Mouse (Mus musculus) liver, postnatal 0 days (tissue): ENCODE results near the gene Ston1. TPM values are rescaled to one million over a fixed set of nuclear protein-coding genes. Genes with fewer than 3 reads are reported as not detected.
A peak's percentile ranks its signal among the peaks of the same experiment; 100 is the strongest.

Experiments
- ATAC-seq: fragments of 200-750 bp; cut with Nextera tagmentation; 2 replicates; pipeline ENCODE4 v1.8.0; 2017; ENCODE audit warnings: mild to moderate bottlenecking, moderate library complexity
- DNase-seq: peaks from one replicate; pipeline ENCODE4 v3.0.0-alpha.2; 2016
- H3K27ac ChIP-seq: fragments of 300-500 bp; sonication (generic); 2 replicates; pipeline ENCODE4 v1.5.1; 2014; ENCODE audit warnings: antibody characterized with exemption, moderate library complexity, mild to moderate bottlenecking, low read depth
- H3K27me3 ChIP-seq: fragments of 300-500 bp; sonication (generic); 2 replicates; pipeline ENCODE4 v1.6.1; 2014; ENCODE audit warnings: low read length, control low read depth, mixed read lengths; ENCODE audit not compliant: insufficient read depth
- H3K36me3 ChIP-seq: fragments of 300-500 bp; sonication (generic); replicated peaks from 2 replicates; pipeline ENCODE4 v1.6.1; 2014; ENCODE audit warnings: mild to moderate bottlenecking, control low read depth, low read length, moderate library complexity, mixed read lengths; ENCODE audit not compliant: insufficient read depth
- H3K4me1 ChIP-seq: fragments of 300-500 bp; sonication (generic); 2 replicates; pipeline ENCODE4 v1.6.1; 2014; ENCODE audit warnings: antibody characterized with exemption, mild to moderate bottlenecking, control low read depth; ENCODE audit not compliant: insufficient read depth
- H3K4me2 ChIP-seq: fragments of 300-500 bp; sonication (generic); 2 replicates; pipeline ENCODE4 v1.6.1; 2014; ENCODE audit warnings: low read depth, mild to moderate bottlenecking, low read length, moderate library complexity, mixed read lengths
- H3K4me3 ChIP-seq: fragments of 300-500 bp; sonication (generic); 2 replicates; pipeline ENCODE4 v1.5.1; 2014; ENCODE audit warnings: low read depth, low read length
- H3K9ac ChIP-seq: fragments of 300-500 bp; sonication (generic); replicated peaks from 2 replicates; pipeline ENCODE4 v1.6.1; 2014; ENCODE audit warnings: mild to moderate bottlenecking, moderate library complexity
- H3K9me3 ChIP-seq: fragments of 300-500 bp; sonication (generic); 2 replicates; pipeline ENCODE4 v1.6.1; 2016; ENCODE audit warnings: mild to moderate bottlenecking, control low read depth, low read length, mixed read lengths
- CTCF ChIP-seq: sonication (generic); IDR thresholded peaks from 2 replicates; pipeline ENCODE4 v1.5.1; 2016; ENCODE audit warnings: antibody characterized with exemption, low read depth
- EP300 ChIP-seq: IDR thresholded peaks from 2 replicates; pipeline ENCODE4 v1.6.1; 2016; ENCODE audit warnings: antibody characterized with exemption, low read depth, mild to moderate bottlenecking
- WGBS: fragments of 180-500 bp; shearing (Covaris S2); extraction: QIAGEN DNeasy Blood & Tissue Kit; methylation state at CpG from one replicate; pipeline ENCODE4 v1.1.7; 2014; ENCODE audit not compliant: insufficient replicate concordance; 5-methylcytosine and 5-hydroxymethylcytosine counted together
- polyA plus RNA-seq: library from polyadenylated mRNA; unstranded; fragments of >200 nt; fragmentation: Nextera tagmentation; extraction: Ambion mirVana; gene quantifications from 2 replicates; pipeline ENCODE4 v1.2.1, GENCODE M21; 2015

The Ston1 gene
- polyA plus RNA-seq, 1 experiment from 2014 or later, result 0.99 TPM

DNA sequence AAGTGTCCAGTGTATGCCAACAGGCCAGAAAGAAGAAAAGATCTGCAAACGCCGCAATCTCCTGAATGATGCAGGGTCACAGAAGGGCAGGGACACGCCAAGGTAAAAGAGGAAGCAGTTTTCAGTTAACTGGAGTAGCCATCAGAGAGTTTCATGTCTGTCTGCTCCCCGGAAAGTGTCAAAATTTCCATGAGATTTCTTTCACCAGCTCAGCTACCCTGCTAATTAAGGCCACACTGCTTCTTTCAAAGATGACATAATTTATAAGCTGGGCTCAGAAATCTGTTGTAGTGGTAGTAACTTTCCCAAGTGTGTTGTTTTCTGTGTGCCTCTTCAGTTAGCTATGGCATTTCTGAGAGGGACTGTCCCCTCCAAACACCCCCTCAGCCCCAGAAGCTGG, 1.4 kb upstream of the Ston1 start:
- ATAC-seq, result no peak
- Histone ChIP-seq H3K4me3 (no peak overlapping the region), H3K9ac (no peak overlapping the region), H3K4me2 (no peak overlapping the region), H3K27me3 (no peaks in the 10 kb centered on the region), H3K27ac (no peak overlapping the region), H3K4me1 (peaks cover 12% of the 10 kb centered on the region; the same call in 1 of the 2 replicates), H3K9me3 (no peaks in the 10 kb centered on the region), H3K36me3 (0 out of 2 replicates have a peak, but pooled peaks cover 5% of the 10 kb centered on the region)
- TF ChIP-seq EP300, result no peak
- no peak for TF ChIP-seq CTCF
- DNase-seq, result no peak
- WGBS, result 57% methylated on average over 4 of the region's 4 CpGs

DNA sequence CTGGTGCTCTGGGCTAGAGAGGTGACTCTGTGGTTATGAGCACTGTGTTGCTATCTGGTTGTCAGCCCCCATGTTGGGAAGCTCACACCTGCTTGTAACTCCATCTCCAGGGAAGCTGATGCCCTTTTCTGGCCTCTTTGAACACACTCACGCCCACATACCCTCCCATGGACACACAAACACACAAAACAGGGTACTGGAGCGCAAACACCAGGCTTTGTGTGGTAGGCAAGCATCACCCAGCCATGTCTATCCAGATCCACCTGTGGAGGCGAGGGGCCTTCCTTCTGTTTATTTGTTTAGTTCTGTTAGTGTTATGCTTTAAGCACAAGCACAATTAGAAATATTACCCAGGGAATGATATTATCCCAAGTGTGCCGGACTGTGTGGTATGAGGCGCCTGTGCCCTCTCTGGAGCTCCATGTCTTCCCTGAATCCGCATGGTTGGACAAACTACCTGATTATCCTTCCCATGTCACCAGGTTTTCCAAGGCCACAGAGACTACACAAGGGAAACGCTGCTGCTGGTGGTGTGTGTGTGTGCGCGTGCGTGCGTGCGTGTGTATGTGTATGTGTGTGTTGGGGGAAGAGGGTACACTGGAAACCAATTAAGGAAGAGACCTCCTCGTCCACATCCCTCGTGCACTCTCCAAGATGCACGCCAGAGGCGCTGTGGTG, 801 bp upstream of the Ston1 start:
- 29% methylated on average over 16 of the region's 16 CpGs for WGBS
- DNase-seq, result no peak

DNA sequence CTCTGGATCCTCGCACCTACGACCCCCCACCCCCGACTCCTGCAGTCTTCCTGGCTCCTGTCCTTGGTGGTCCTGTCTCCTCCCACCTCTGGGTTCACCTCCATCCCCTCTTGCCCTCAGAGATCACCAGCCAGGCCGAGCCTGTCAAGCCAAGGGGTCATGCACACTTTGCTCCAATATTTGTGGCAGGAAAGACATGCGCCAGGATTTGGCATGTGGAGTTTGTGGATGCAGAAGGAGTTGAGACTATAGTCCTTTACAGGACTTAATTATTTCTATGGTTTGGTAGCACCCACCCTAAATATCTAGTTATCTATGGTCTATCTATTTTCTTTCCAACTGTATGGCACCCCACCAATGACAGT, 554 bp downstream of the Ston1 start:
- DNase-seq (no peak), ATAC-seq (no peak)
- Histone ChIP-seq H3K4me1 (peaks cover 12% of the 10 kb centered on the region; the same call in 1 of the 2 replicates), H3K9ac (peak overlapping the region; percentile 67), H3K27me3 (no peaks in the 10 kb centered on the region), H3K9me3 (no peaks in the 10 kb centered on the region), H3K4me3 (peak overlapping the region; percentile 58), H3K36me3 (no peaks in the 10 kb centered on the region), H3K27ac (0 out of 2 replicates have a peak overlapping the region, but pooled peaks have one; percentile 74), H3K4me2 (peak overlapping the region; percentile 85)
- 25% methylated on average over 5 of the region's 5 CpGs for WGBS
- TF ChIP-seq EP300 (no peak), CTCF (no peak)

More for the DNA sequence above, 801 bp upstream of the Ston1 start:
- TF ChIP-seq EP300, result no peak
- TF ChIP-seq CTCF, result peak; percentile 81
- Histone ChIP-seq H3K27me3 (no peaks in the 10 kb centered on the region), H3K4me3 (peak overlapping the region; percentile 58), H3K9ac (no peak overlapping the region; the same call in 1 of the 2 replicates), H3K36me3 (0 out of 2 replicates have a peak, but pooled peaks cover 5% of the 10 kb centered on the region), H3K9me3 (no peaks in the 10 kb centered on the region), H3K4me1 (peaks cover 12% of the 10 kb centered on the region; the same call in 1 of the 2 replicates), H3K4me2 (peak overlapping the region; percentile 85), H3K27ac (peak overlapping the region; percentile 74; the same call in 1 of the 2 replicates)
- ATAC-seq, result no peak; the same call in 1 of the 2 replicates

DNA sequence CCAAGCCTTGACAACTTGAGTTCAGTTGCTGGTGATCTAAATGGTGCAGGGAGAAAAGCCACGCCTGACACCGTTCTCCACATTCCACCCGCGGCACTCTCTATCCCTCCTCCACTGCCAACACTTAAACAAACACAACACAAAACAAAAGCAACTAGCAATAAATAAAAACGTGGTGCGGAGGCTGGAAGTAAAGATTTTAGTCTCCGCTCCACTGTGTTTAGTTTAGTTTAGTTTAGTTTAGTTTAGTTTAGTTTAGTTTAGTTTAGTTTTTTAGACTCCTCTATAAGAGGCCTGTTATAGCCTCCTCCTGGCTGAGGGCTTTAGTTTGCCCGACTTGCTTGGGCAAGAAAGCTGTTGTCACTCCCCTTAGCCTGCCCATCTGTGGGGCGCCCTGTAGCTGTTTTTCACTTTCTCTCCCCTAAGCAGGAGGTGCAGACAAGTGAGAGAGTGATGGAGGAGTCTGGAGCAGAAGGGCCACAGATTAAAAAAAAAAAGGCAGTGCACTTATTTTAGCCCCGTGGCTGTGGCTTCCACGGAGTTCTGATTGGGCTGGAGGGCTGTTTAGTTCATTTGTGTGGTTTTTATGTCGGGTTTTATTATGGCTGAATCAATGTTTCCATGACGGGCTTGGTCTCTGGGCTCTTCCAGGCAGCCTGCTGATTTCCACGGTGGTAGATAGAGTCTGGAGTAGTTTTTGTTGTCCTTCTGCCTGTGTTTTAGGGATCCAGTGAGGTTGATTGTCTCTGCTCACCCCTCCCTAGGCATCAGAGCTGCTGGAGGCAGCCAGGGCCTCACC, 1.3 kb downstream of the Ston1 start:
- Histone ChIP-seq H3K9me3 (no peaks in the 10 kb centered on the region), H3K4me1 (peaks cover 12% of the 10 kb centered on the region; the same call in 1 of the 2 replicates), H3K4me3 (no peak overlapping the region), H3K9ac (no peak overlapping the region; the same call in 1 of the 2 replicates), H3K27me3 (no peaks in the 10 kb centered on the region), H3K27ac (no peak overlapping the region), H3K36me3 (no peaks in the 10 kb centered on the region), H3K4me2 (peak overlapping the region; percentile 85; the same call in 1 of the 2 replicates)
- 41% methylated on average over 14 of the region's 14 CpGs for WGBS
- DNase-seq (no peak), ATAC-seq (no peak)
- no peak for TF ChIP-seq EP300
- TF ChIP-seq CTCF, result peak; percentile 8; the same call in 1 of the 2 replicates

DNA sequence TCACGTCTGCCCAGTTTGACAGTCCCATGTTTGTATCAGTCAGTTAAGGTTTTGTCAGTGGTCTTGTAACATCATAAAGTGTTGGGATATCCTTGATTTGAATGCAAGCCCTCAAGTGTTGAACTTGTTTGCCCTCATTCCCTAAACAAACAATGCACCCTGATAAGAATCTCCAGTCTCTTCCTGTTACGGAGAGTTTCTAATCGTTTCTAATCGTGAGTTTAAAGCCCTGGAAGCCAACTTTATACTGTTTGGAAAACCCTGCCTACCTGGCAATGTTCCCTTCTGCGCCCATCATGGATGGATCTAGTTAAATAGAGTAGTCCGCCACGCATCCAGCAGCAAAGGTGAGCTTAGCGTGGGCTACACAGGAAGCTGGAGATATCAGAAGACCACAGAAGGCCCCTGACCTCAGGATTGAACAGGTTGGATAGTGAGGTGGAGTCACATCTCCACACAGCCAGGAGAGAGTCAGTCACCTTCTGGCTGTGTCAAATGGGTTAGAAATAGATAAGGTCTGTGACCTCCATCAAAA, 3.1 kb downstream of the Ston1 start:
- Histone ChIP-seq H3K27me3 (no peaks in the 10 kb centered on the region), H3K9ac (no peak overlapping the region), H3K4me2 (no peak overlapping the region), H3K36me3 (no peaks in the 10 kb centered on the region), H3K4me1 (peaks cover 12% of the 10 kb centered on the region; the same call in 1 of the 2 replicates), H3K4me3 (no peak overlapping the region), H3K9me3 (no peaks in the 10 kb centered on the region), H3K27ac (no peak overlapping the region)
- no peak for TF ChIP-seq EP300
- no peak for TF ChIP-seq CTCF
- DNase-seq (no peak), ATAC-seq (no peak)
- WGBS, result 58% methylated on average over 8 of the region's 8 CpGs

DNA sequence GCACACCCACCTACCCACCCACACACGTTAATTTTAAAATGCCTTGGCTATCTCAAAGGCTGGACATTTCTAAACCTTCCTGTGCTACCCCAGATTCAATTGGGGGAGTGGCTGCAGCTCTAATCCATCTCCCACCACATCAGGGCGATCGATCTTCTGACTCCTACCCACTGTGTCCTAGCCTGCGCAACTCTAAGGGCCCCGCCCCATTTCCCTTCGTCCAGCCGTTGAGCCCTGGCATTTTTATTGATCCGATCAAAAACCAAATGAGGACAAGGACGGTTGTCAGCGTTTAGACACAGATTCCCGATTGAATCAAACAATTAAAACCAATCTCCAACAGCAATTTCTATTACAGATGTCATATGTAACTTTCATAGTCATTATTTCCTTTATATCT, 6.5 kb downstream of the Ston1 start:
- Histone ChIP-seq H3K9ac (no peak overlapping the region), H3K36me3 (no peaks in the 10 kb centered on the region), H3K4me3 (no peak overlapping the region), H3K9me3 (no peaks in the 10 kb centered on the region), H3K4me1 (peaks cover 4% of the 10 kb centered on the region; the same call in 1 of the 2 replicates), H3K27ac (no peak overlapping the region), H3K4me2 (no peak overlapping the region), H3K27me3 (no peaks in the 10 kb centered on the region)
- no peak for TF ChIP-seq CTCF
- TF ChIP-seq EP300, result no peak
- WGBS, result 60% methylated on average over 11 of the region's 11 CpGs
- DNase-seq (peak; percentile 34), ATAC-seq (peak; percentile 67)
